Mouse (Mus musculus): ENCODE measurements around the gene Gm10974.

GRCm38 (mm10) chr7:66384891-66385290 is 19.2 kb downstream of the Gm10974 start:
- TF ChIP-seq POLR2A (IDR thresholded peaks at IDR 0.05; ENCODE audit: control insufficient read depth in 1 of 2, insufficient read depth in 1 of 2, low read depth in 1 of 2, low read length in 2 of 2, poor library complexity in 1 of 2) (no peak), TCF12 (IDR thresholded peaks at IDR 0.05; ENCODE audit: low read depth, low read length) (no peak), CTCF (IDR thresholded peaks at IDR 0.05 in 2 of 3, conservative IDR thresholded peaks at IDR 0.05 in 1 of 3; ENCODE audit: control insufficient read depth in 1 of 3, insufficient read depth in 1 of 3, low read depth in 2 of 3, low read length in 3 of 3, poor library complexity in 1 of 3, severe bottlenecking in 1 of 3) (no peak), NELFE (IDR thresholded peaks at IDR 0.05; ENCODE audit: low read depth, low read length) (no peak), USF2 (IDR thresholded peaks at IDR 0.05; ENCODE audit: borderline replicate concordance in 1 of 2, insufficient read depth in 1 of 2, low read depth in 1 of 2, low read length in 2 of 2) (no peak), MYC (IDR thresholded peaks at IDR 0.05; ENCODE audit: low read depth, low read length) (no peak)

Data from MEL (cell line).